Mouse (Mus musculus) testis, adult 2 months (tissue): ENCODE results near the gene Reep3. TPM values are rescaled to one million over a fixed set of nuclear protein-coding genes. Genes with fewer than 3 reads are reported as not detected.

Experiments
- H3K27ac ChIP-seq: fragments of 200-500 bp; 2 replicates; pipeline ENCODE4 v1.5.1; 2012; ENCODE audit warnings: low read depth, low read length; ENCODE audit not compliant: control insufficient read depth, insufficient read depth
- H3K27me3 ChIP-seq: fragments of 200-500 bp; 2 replicates; pipeline ENCODE4 v1.6.1; 2012; ENCODE audit warnings: mild to moderate bottlenecking, low read length, moderate library complexity; ENCODE audit not compliant: control insufficient read depth, insufficient read depth
- H3K36me3 ChIP-seq: fragments of 200-500 bp; 2 replicates; pipeline ENCODE4 v1.6.1; 2012; ENCODE audit warnings: mild to moderate bottlenecking, low read length; ENCODE audit not compliant: control insufficient read depth, insufficient read depth
- H3K4me1 ChIP-seq: fragments of 200-500 bp; 2 replicates; pipeline ENCODE4 v1.6.1; 2012; ENCODE audit warnings: low read length; ENCODE audit not compliant: control insufficient read depth, insufficient read depth
- H3K4me3 ChIP-seq: fragments of 200-500 bp; 2 replicates; pipeline ENCODE4 v1.5.1; 2012; ENCODE audit warnings: low read depth, mild to moderate bottlenecking, low read length, moderate library complexity, mixed read lengths; ENCODE audit not compliant: control insufficient read depth
- CTCF ChIP-seq: fragments of 200-500 bp; IDR thresholded peaks from 2 replicates; pipeline ENCODE4 v1.5.1; 2012; ENCODE audit warnings: low read depth, mild to moderate bottlenecking, inconsistent platforms, low read length, moderate library complexity; ENCODE audit not compliant: control insufficient read depth, insufficient read depth, insufficient replicate concordance
- POLR2A ChIP-seq: fragments of 200-500 bp; IDR thresholded peaks from 2 replicates; pipeline ENCODE4 v1.6.1; 2012; ENCODE audit warnings: low read depth, mild to moderate bottlenecking, inconsistent platforms, low read length, moderate library complexity; ENCODE audit not compliant: control insufficient read depth
- polyA plus RNA-seq: library from polyadenylated mRNA; depleted of rRNA; stranded (reverse); fragments of >200 nt; gene quantifications from 2 replicates; pipeline ENCODE4 v1.2.3, GENCODE M21; 2012

Reep3 gene
- polyA plus RNA-seq, 1 experiment: 2.3 TPM

- Histone ChIP-seq H3K4me3 (no peak overlapping the region), H3K27me3 (no peaks in the 10 kb centered on the region), H3K27ac (no peak overlapping the region; the same call in 1 of the 2 replicates), H3K36me3 (no peaks in the 10 kb centered on the region), H3K4me1 (no peaks in the 10 kb centered on the region; the same call in 1 of the 2 replicates)
- TF ChIP-seq CTCF (no peak), POLR2A (no peak)
Observed at GRCm38 (mm10) chr10:67075931-67076878, 20.5 kb downstream of the Reep3 start.

- Histone ChIP-seq H3K27me3 (no peaks in the 10 kb centered on the region), H3K27ac (no peak overlapping the region), H3K4me3 (no peak overlapping the region), H3K4me1 (peaks cover 3% of the 10 kb centered on the region), H3K36me3 (no peaks in the 10 kb centered on the region)
- TF ChIP-seq POLR2A: no peak
- TF ChIP-seq CTCF: no peak
Observed at GRCm38 (mm10) chr10:67073577-67073976, 23.2 kb downstream of the Reep3 start.

DNA sequence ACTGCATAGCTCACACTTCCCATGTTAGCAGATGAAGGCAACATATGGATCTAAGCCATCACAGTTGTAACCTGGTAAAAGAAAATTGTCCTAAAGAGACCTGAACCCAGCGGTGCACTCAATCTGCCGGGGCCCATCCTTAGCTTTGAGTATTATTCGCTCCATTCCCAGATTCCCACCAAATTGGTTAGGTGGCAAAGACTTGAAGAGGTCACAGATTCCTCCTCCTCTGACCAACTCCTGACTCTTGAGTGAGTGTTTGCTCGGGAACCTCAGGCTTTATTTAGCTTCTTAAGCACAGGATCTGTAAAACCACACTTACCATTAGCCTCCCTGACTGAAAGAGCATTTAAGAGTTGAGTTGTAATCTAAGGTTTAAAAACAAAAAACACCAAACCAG lies 24.1 kb downstream of the Reep3 start:
- Histone ChIP-seq H3K4me3 (no peak overlapping the region), H3K36me3 (no peaks in the 10 kb centered on the region), H3K27ac (no peak overlapping the region), H3K27me3 (no peaks in the 10 kb centered on the region), H3K4me1 (peaks cover 3% of the 10 kb centered on the region)
- TF ChIP-seq POLR2A (no peak), CTCF (no peak)

DNA sequence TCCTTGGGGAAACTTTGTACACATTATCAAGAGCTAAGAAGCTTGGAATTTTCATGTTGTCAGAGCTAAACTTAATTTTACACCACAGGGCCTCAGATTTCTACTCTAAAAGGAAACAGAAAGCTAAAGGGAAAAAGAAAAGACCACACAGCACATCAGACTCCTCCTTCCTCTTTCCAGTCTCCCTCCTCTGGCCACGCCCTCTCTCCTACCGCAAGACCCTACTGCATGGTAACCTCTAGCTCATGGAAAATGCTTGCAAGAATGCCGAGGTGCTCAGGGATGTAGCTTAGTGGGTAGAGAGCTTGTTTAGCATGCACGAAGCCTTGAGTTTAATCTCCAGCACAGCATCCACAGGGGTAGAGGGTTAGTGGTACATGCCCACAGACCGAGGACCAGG lies 24.9 kb downstream of the Reep3 start:
- Histone ChIP-seq H3K4me3 (no peak overlapping the region), H3K36me3 (no peaks in the 10 kb centered on the region), H3K4me1 (peaks cover 3% of the 10 kb centered on the region), H3K27ac (peak overlapping the region; percentile 2), H3K27me3 (no peaks in the 10 kb centered on the region)
- TF ChIP-seq POLR2A (no peak), CTCF (no peak)

DNA sequence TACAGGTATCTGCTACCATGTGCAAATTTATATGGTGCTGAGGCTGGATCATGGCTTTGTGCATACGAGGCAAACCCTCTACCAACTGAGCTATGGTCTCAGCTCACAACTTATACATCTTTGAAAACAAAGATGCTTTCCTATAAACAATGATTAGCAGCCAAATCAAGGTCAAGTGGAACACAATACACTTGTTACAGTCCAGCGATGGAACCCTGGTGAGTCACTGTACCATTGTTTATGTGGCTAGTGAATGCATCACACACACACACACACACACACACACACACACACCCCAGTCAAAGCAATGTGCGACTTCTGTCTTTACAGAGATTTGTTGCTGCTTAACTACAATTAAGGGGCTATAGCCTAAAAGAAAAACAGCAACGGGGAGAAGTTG lies 25.4 kb downstream of the Reep3 start:
- TF ChIP-seq CTCF (no peak), POLR2A (no peak)
- Histone ChIP-seq H3K27me3 (no peaks in the 10 kb centered on the region), H3K36me3 (no peaks in the 10 kb centered on the region), H3K4me1 (peaks cover 3% of the 10 kb centered on the region), H3K4me3 (no peak overlapping the region), H3K27ac (peak overlapping the region; percentile 29)

DNA sequence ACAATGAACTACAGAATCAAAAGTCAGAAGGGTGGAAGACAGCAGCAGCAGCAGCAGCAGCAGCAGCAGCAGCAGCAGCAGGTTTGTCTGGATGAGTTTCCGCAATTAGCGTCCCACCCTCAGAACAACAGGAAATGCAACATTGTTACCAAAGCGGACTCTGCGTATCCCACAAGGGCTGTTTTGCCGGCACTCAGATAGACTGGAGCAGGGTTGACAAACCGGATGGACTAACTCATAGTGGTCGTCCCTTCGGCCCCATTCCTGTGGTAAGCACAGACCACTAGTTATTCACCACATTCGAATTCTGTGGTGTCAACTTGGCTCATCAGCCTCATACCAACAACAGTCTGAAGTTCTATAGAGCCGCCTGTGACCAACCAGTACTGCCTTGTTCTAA lies 27.7 kb downstream of the Reep3 start:
- Histone ChIP-seq H3K4me3 (no peak overlapping the region), H3K27me3 (no peaks in the 10 kb centered on the region), H3K27ac (peak overlapping the region; percentile 25; the same call in 1 of the 2 replicates), H3K36me3 (no peaks in the 10 kb centered on the region), H3K4me1 (peaks cover 3% of the 10 kb centered on the region)
- TF ChIP-seq POLR2A: no peak
- TF ChIP-seq CTCF: no peak

DNA sequence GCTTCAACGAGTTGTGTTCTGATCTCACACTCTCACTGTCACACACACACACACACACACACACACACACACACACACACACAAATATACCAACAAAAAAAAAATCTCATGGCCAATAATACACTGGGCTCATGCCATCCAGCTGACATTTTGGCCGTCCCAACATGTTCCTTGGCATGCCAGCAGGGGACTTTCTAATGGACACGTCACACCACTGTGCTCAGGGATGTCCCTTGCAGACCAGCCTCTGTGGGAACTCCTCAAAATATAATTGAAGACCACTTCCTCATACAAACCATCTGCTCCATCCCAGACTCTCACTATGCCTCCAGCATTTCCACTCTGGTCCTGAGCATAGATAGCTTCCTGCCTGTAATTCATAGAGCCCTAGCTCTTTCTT lies 30.3 kb downstream of the Reep3 start:
- H3K27ac ChIP-seq: no peak overlapping the region
- no peaks in the 10 kb centered on the region for H3K36me3 ChIP-seq
- TF ChIP-seq POLR2A (no peak), CTCF (no peak)
- H3K4me1 ChIP-seq: peaks cover 3% of the 10 kb centered on the region
- H3K4me3 ChIP-seq: no peak overlapping the region
- H3K27me3 ChIP-seq: no peaks in the 10 kb centered on the region
